Mouse (Mus musculus) liver, postnatal 0 days (tissue): Measurements from ENCODE around the gene B3galt4. TPM values are rescaled to one million over a fixed set of nuclear protein-coding genes. Genes with fewer than 3 reads are reported as not detected.

Source experiments
- ATAC-seq: fragments of 200-750 bp; cut with Nextera tagmentation; 2 replicates; pipeline ENCODE4 v1.8.0; 2017; ENCODE audit warnings: mild to moderate bottlenecking, moderate library complexity
- DNase-seq: peaks from one replicate; pipeline ENCODE4 v3.0.0-alpha.2; 2016
- H3K27ac ChIP-seq: fragments of 300-500 bp; sonication (generic); 2 replicates; pipeline ENCODE4 v1.5.1; 2014; ENCODE audit warnings: antibody characterized with exemption, moderate library complexity, mild to moderate bottlenecking, low read depth
- H3K27me3 ChIP-seq: fragments of 300-500 bp; sonication (generic); 2 replicates; pipeline ENCODE4 v1.6.1; 2014; ENCODE audit warnings: low read length, control low read depth, mixed read lengths; ENCODE audit not compliant: insufficient read depth
- H3K36me3 ChIP-seq: fragments of 300-500 bp; sonication (generic); replicated peaks from 2 replicates; pipeline ENCODE4 v1.6.1; 2014; ENCODE audit warnings: mild to moderate bottlenecking, control low read depth, low read length, moderate library complexity, mixed read lengths; ENCODE audit not compliant: insufficient read depth
- H3K4me1 ChIP-seq: fragments of 300-500 bp; sonication (generic); 2 replicates; pipeline ENCODE4 v1.6.1; 2014; ENCODE audit warnings: antibody characterized with exemption, mild to moderate bottlenecking, control low read depth; ENCODE audit not compliant: insufficient read depth
- H3K4me2 ChIP-seq: fragments of 300-500 bp; sonication (generic); 2 replicates; pipeline ENCODE4 v1.6.1; 2014; ENCODE audit warnings: low read depth, mild to moderate bottlenecking, low read length, moderate library complexity, mixed read lengths
- H3K4me3 ChIP-seq: fragments of 300-500 bp; sonication (generic); 2 replicates; pipeline ENCODE4 v1.5.1; 2014; ENCODE audit warnings: low read depth, low read length
- H3K9ac ChIP-seq: fragments of 300-500 bp; sonication (generic); replicated peaks from 2 replicates; pipeline ENCODE4 v1.6.1; 2014; ENCODE audit warnings: mild to moderate bottlenecking, moderate library complexity
- H3K9me3 ChIP-seq: fragments of 300-500 bp; sonication (generic); 2 replicates; pipeline ENCODE4 v1.6.1; 2016; ENCODE audit warnings: mild to moderate bottlenecking, control low read depth, low read length, mixed read lengths
- CTCF ChIP-seq: sonication (generic); IDR thresholded peaks from 2 replicates; pipeline ENCODE4 v1.5.1; 2016; ENCODE audit warnings: antibody characterized with exemption, low read depth
- EP300 ChIP-seq: IDR thresholded peaks from 2 replicates; pipeline ENCODE4 v1.6.1; 2016; ENCODE audit warnings: antibody characterized with exemption, low read depth, mild to moderate bottlenecking
- WGBS: fragments of 180-500 bp; shearing (Covaris S2); extraction: QIAGEN DNeasy Blood & Tissue Kit; methylation state at CpG from one replicate; pipeline ENCODE4 v1.1.7; 2014; ENCODE audit not compliant: insufficient replicate concordance; 5-methylcytosine and 5-hydroxymethylcytosine counted together
- polyA plus RNA-seq: library from polyadenylated mRNA; unstranded; fragments of >200 nt; fragmentation: Nextera tagmentation; extraction: Ambion mirVana; gene quantifications from 2 replicates; pipeline ENCODE4 v1.2.1, GENCODE M21; 2015

B3galt4 gene
- polyA plus RNA-seq, 1 experiment from 2014 or later: 2.2 TPM

DNA sequence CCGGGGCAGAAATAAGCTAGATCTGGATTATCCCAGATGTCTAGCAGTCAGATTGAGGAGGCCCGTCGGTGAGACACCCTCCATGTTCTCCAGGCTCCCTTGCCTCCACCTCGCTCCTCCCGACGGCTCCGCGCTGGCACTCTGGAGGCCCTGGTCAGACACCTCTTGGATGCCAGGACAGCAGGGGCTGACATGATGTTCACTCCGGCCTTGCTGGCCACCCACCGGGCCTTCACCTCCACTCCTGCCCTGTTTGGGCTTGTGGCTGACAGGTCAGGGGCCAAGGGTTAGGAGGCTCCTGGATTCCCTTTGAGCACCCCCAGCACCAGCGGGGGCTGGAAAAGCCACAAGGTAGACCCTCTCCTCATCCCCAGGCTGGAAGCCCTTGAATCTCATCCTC lies 19.3 kb downstream of the B3galt4 start:
- Histone ChIP-seq H3K4me2 (no peak overlapping the region), H3K36me3 (peaks cover 35% of the 10 kb centered on the region), H3K9me3 (no peaks in the 10 kb centered on the region), H3K4me1 (peaks cover 11% of the 10 kb centered on the region), H3K27me3 (no peaks in the 10 kb centered on the region), H3K4me3 (no peak overlapping the region), H3K9ac (no peak overlapping the region), H3K27ac (no peak overlapping the region)
- ATAC-seq: no peak
- TF ChIP-seq EP300 (no peak), CTCF (no peak)
- 93% methylated on average over 11 of the region's 11 CpGs for WGBS
- no peak for DNase-seq

DNA sequence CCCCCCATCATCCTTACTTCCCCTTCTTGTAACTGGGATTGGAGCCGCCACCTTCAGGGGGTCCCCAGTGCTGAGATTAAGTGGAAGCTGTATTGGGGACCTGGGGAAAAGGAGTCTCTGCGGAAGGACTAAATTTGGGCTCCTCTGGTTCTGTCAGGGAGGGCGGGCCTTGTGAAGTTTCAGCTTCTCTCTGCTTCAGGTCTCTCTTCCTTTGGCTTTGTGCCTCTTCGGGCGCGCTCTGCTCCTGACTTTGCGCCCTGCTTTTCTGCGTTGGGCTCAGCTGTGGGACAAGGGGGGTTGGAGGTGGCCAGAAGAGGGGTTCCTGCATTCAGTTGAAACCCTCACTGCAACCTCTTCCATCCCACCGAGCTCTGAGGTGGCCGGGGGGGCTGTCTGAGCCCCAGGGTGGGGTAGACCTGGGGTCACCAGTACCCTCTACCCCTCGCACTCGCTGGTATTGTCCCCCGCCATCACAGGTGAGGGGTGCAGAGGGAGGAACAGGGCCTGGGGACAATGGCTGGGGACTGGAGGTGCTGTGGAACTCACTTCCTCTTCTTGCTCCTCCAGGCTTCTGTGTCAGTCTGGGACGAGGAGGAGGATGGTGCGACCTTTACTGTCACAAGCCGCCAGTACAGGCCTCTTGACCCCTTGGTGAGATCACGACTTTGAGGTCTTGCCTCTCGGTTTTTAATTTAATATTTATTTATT lies 20.0 kb downstream of the B3galt4 start:
- TF ChIP-seq CTCF (no peak), EP300 (no peak)
- 55% methylated on average over 18 of the region's 18 CpGs for WGBS
- Histone ChIP-seq H3K9me3 (no peaks in the 10 kb centered on the region), H3K27me3 (no peaks in the 10 kb centered on the region), H3K36me3 (peaks cover 36% of the 10 kb centered on the region), H3K4me1 (peaks cover 11% of the 10 kb centered on the region), H3K4me2 (peak overlapping the region; percentile 100), H3K4me3 (peak overlapping the region; percentile 89), H3K27ac (no peak overlapping the region; the same call in 1 of the 2 replicates), H3K9ac (peak overlapping the region; percentile 80)
- DNase-seq (no peak), ATAC-seq (no peak)

DNA sequence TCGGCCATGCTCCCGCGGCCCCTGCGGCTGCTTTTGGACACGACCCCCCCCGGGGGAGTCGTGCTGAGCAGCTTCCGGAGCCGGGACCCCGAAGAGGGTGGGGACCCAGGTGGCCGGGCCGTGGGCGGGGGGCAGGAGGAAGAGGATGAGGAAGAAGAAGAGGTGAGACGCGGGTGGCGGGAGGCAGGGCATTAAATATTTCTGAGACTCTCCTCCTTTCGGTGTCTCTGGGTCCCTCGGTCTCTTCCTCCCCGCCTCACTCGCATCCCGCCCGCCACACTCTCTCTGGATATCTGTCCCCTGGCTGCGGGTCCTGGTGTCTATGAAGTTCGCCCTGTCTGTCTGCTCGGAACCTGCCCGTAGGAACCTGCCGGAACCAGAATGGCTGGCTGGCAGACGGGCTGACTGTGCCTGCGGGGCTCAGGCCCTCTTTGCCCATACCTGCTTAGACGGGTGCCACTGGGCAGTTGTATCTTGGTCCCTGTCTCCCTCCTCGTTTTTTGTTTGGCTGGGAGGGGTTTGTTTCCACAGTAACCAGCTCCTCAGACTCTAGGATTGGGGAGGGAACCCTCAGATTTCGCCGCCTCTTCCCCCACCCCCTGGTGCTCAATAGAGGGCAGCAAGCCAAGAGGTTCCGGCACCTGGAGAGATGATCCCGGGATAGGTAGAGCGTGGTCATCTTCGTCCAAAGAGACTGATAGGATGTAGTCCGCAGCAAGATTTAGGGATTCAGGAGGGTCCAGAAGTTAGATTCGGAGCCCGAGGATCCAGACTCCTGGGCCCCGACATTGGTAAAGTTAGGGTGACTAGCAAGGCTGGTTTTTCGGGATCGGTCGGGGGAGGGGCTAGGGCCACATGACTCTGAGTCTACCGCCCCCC lies 20.8 kb downstream of the B3galt4 start:
- H3K9me3 ChIP-seq: no peaks in the 10 kb centered on the region
- TF ChIP-seq EP300: no peak
- TF ChIP-seq CTCF: no peak
- peak overlapping the region; percentile 89 for H3K4me3 ChIP-seq
- H3K4me1 ChIP-seq: peaks cover 11% of the 10 kb centered on the region
- peaks cover 37% of the 10 kb centered on the region for H3K36me3 ChIP-seq
- ATAC-seq (peak; percentile 14), DNase-seq (peak; percentile 79)
- peak overlapping the region; percentile 80 for H3K9ac ChIP-seq
- H3K4me2 ChIP-seq: peak overlapping the region; percentile 100
- WGBS: under 1% methylated on average over 39 of the region's 45 CpGs
- no peaks in the 10 kb centered on the region for H3K27me3 ChIP-seq
- H3K27ac ChIP-seq: peak overlapping the region; percentile 95

DNA sequence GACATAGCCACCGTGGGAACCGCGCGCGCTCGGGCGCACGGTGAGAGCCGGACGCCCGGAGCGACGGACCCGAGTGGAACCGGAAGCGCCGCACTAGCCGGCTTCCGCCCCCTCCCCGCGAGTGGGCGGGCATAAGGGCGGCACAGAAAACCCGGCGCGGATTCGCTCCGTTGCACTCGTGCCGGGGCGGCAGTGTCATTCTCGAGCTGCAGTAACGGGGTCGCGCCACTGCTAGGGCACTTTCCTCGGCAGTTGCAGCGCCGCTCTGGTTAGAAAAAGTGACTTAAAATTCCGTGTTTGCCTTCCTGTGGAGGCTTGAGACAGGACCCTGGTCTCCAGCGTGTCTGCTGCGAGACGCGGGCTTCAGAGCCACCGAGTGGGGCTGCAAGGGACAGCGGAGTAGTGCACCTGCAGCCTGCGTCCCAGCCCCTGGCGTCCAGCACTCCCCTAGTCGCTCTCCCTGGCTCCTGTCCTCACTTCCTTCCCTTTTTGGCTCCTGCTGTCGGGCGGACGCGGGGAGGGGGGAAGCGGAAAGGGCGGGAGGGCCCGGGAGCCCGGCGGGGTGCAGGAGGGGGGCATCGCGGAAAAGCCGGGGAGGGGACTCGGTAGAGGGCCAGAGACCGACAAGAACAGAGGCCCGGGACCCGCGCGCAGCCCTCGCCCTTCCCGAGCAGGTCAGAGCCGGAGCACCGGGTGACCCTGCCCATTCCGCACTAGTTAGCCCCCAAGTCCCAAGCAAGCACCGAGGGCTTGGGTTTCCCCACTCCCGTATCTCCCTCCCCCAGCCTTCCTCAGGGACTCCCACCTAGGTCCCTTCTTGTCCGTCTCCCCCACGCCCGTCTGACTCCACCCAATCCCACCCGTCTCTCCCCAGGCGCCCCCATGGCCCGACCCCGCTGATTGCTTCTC lies 21.7 kb downstream of the B3galt4 start, which contains the start of gene Rgl2:
Rgl2 (plus strand) TSS at position 173 of the 909 bp plus-strand sequence.
- Histone ChIP-seq H3K4me2 (peak within 1 kb of the TSS; percentile 100), H3K27ac (peak within 1 kb of the TSS; percentile 95), H3K9me3 (no peaks in the 10 kb centered on the region), H3K27me3 (no peaks in the 10 kb centered on the region), H3K9ac (peak within 1 kb of the TSS; percentile 80), H3K4me1 (peaks cover 11% of the 10 kb centered on the region), H3K4me3 (peak within 1 kb of the TSS; percentile 89), H3K36me3 (peaks cover 41% of the 10 kb centered on the region)
- peak; percentile 88 for ATAC-seq
- DNase-seq: peak; percentile 96
- TF ChIP-seq CTCF: peak; percentile 43
- TF ChIP-seq EP300: peak; percentile 58; the same call in 1 of the 2 replicates
- under 1% methylated on average over 74 of the region's 80 CpGs for WGBS

DNA sequence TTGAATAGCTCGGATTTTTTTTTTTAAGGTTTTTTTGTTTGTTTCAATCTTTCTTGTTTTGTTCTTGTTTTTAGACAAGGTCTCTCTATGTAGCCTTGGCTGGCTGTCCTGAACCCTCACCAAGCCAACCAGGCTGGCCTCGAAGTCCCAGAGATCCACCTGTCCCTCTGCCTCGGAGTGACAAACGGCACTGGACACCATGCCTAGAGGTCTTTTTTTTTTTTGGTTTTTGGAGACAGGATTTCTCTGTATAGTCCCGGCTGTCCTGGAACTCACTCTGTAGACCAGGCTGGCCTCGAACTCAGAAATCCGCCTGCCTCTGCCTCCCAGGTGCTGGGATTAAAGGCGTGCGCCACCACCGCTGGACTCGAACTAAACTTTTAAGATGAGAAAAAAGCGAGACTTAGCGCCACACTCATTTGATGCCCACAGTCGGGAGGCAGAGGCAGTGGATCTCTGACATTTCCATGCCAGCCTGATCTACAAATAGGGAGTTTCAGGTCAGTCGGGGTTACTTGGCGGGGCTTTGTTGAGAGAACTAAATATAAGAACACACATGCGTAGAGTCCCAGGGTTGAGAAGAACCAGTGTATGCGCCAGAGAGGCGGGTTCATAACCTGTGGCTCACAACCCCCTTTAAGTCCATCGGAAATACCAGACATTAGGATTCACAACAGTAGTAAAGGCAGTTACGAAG lies 22.9 kb downstream of the B3galt4 start:
- WGBS: 60% methylated on average over 21 of the region's 21 CpGs
- Histone ChIP-seq H3K36me3 (peaks cover 36% of the 10 kb centered on the region), H3K4me1 (peaks cover 11% of the 10 kb centered on the region)

More for the DNA sequence above, 22.9 kb downstream of the B3galt4 start:
- TF ChIP-seq EP300 (no peak), CTCF (no peak)
- Histone ChIP-seq H3K27me3 (no peaks in the 10 kb centered on the region), H3K27ac (no peak overlapping the region), H3K4me2 (peak overlapping the region; percentile 100), H3K4me3 (peak overlapping the region; percentile 89), H3K9ac (peak overlapping the region; percentile 80), H3K9me3 (no peaks in the 10 kb centered on the region)
- ATAC-seq: no peak
- no peak for DNase-seq
